Mouse (Mus musculus) neutrophil, adult 65 days (primary cell): ENCODE data around the gene Vsnl1. TPM values are rescaled to one million over a fixed set of nuclear protein-coding genes. Genes with fewer than 3 reads are reported as not detected.

ENCODE experiments used
- total RNA-seq: library from RNA; stranded (reverse); gene quantifications from 2 replicates; pipeline ENCODE4 v1.2.4, GENCODE M21; 2023

Vsnl1 gene
- total RNA-seq: not detected in 2 replicates

GRCm38 (mm10) chr12:11436497-11437265 is at the start of gene Vsnl1:
Gene Vsnl1 (minus strand): TSS chr12:11436613.

GRCm38 (mm10) chr12:11455549-11456194 is 19.3 kb upstream of the Vsnl1 start, which contains the start of gene Rad51ap2:
Gene Rad51ap2 (plus strand): TSS chr12:11456079.

Other genes with a start within 250 kb of the Vsnl1 start
- not detected in 2 replicates for gene Msgn1, start 227.6 kb downstream of the Vsnl1 start, total RNA-seq
- gene Gen1, start 170.8 kb downstream of the Vsnl1 start, total RNA-seq: 7.3 and 11.6 TPM in 2 replicates
- 23.6 and 26.3 TPM in 2 replicates for gene Smc6, start 170.7 kb downstream of the Vsnl1 start, total RNA-seq
- not detected in 2 replicates for gene Rad51ap2, start 19.5 kb upstream of the Vsnl1 start, total RNA-seq